Mouse (Mus musculus): ENCODE measurements around the gene Carmil2. TPM values are rescaled to one million over a fixed set of nuclear protein-coding genes. Genes with fewer than 3 reads are reported as not detected.

Gene Carmil2
- 30.2 and 108 TPM in 2 replicates for polyA plus RNA-seq (2012; ENCODE audit: low replicate concordance)

DNA sequence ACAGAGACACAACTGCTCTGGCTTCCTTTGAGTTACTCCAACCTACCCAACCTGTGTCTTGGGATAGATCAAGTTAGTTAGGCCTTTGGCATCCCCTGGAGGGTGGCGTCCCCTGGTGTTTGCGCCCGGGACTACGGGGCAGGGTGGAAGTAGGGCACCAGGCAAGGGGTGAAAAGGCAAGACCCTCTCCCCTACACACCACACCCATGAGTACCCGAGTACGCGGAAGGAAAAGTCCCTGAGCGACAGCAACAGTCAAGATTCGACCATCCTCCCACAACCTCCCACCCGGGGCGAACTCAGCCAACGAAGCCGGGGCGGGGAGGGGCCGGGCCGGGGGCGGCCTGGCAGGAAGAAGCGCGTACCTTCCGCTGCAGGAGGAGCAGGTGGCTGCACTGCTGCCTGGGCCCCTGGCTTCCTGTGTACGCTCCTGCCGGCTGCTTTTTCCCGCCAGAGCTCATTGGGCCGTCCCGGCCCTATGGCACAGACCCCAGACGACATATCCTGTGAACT, at the start of gene Carmil2:
TSS of gene Carmil2 (plus strand) at position 479 of the 513 bp plus-strand sequence.

DNA sequence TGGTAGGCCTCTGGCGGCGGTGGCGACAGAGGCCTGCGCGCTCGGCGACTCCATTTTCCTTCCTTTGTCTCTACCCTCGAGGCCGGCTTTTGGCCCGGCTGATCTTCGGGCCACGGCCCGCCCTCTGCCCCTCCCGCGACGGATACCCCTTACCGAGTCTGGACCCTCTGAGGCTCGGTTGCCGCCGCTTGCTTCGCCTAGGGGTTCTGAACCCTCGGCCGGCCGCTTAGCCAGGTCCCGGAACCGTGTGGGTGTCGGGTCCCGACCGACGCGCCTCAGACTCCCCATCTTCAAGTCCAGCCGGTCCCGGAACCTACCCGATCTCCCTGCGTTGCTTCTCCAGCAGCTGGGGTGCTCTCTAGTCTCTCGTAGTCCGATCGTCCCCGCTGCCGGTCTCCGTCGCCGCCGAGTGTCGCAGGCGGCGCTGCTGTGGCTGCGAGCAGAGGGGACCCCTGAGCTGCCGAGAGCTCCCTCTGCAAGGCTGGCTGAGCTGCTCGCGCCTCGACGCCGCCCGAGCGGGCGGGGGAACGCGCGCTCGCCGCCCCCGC, 49.0 kb upstream of the Carmil2 start, which contains the start of gene Agrp:
TSS of gene Agrp (minus strand) at position 431 of the 548 bp plus-strand sequence.

GRCm38 (mm10) chr8:105700966-105701824, 15.1 kb downstream of the Carmil2 start, which contains the start of the genes Acd and Pard6a:
TSS of gene Acd (minus strand) at chr8:105701102.
TSS of gene Pard6a (plus strand) at chr8:105701148.

GRCm38 (mm10) chr8:105707498-105708403, 21.7 kb downstream of the Carmil2 start, which contains the start of the genes 4933405L10Rik and Enkd1:
TSS of gene 4933405L10Rik (plus strand) at chr8:105707655.
TSS of gene Enkd1 (minus strand) at chr8:105708210.

Other genes with a start within 250 kb of the Carmil2 start
- gene Tppp3, start 214.7 kb upstream of the Carmil2 start, polyA plus RNA-seq (2012; ENCODE audit: low replicate concordance): 2.1 and 3.3 TPM in 2 replicates
- 5.9 and 9.0 TPM in 2 replicates for gene Zdhhc1, start 189.4 kb upstream of the Carmil2 start, polyA plus RNA-seq (2012; ENCODE audit: low replicate concordance)
- gene Hsd11b2, start 167.5 kb upstream of the Carmil2 start, polyA plus RNA-seq (2012; ENCODE audit: low replicate concordance): not detected in 2 replicates
- 11.0 and 23.8 TPM in 2 replicates for gene Atp6v0d1, start 120.2 kb upstream of the Carmil2 start, polyA plus RNA-seq (2012; ENCODE audit: low replicate concordance)
- 14.4 and 23.5 TPM in 2 replicates for gene Ripor1, start 81.0 kb upstream of the Carmil2 start, polyA plus RNA-seq (2012; ENCODE audit: low replicate concordance)
- 145 and 319 TPM in 2 replicates for gene Ctcf, start 49.7 kb upstream of the Carmil2 start, polyA plus RNA-seq (2012; ENCODE audit: low replicate concordance)
- not detected in 2 replicates for gene Agrp, start 48.9 kb upstream of the Carmil2 start, polyA plus RNA-seq (2012; ENCODE audit: low replicate concordance)
- 16.0 and 76.2 TPM in 2 replicates for gene Acd, start 14.8 kb downstream of the Carmil2 start, polyA plus RNA-seq (2012; ENCODE audit: low replicate concordance)
- 2.0 and 16.3 TPM in 2 replicates for gene Pard6a, start 14.9 kb downstream of the Carmil2 start, polyA plus RNA-seq (2012; ENCODE audit: low replicate concordance)
- gene 4933405L10Rik, start 21.4 kb downstream of the Carmil2 start, polyA plus RNA-seq (2012; ENCODE audit: low replicate concordance): not detected in 2 replicates
- gene Enkd1, start 21.9 kb downstream of the Carmil2 start, polyA plus RNA-seq (2012; ENCODE audit: low replicate concordance): 33.4 and 64.7 TPM in 2 replicates
- gene Gfod2, start 72.4 kb downstream of the Carmil2 start, polyA plus RNA-seq (2012; ENCODE audit: low replicate concordance): 4.4 and 7.9 TPM in 2 replicates
- 43.5 and 111 TPM in 2 replicates for gene Ranbp10, start 141.1 kb downstream of the Carmil2 start, polyA plus RNA-seq (2012; ENCODE audit: low replicate concordance)
- gene Tsnaxip1, start 141.5 kb downstream of the Carmil2 start, polyA plus RNA-seq (2012; ENCODE audit: low replicate concordance): not detected in 2 replicates
- gene Cenpt, start 167.0 kb downstream of the Carmil2 start, polyA plus RNA-seq (2012; ENCODE audit: low replicate concordance): 14.1 and 23.1 TPM in 2 replicates
- gene Thap11, start 168.9 kb downstream of the Carmil2 start, polyA plus RNA-seq (2012; ENCODE audit: low replicate concordance): 18.1 and 52.4 TPM in 2 replicates
- gene Nutf2, start 174.3 kb downstream of the Carmil2 start, polyA plus RNA-seq (2012; ENCODE audit: low replicate concordance): 81.1 and 133 TPM in 2 replicates
- 14.8 and 34.3 TPM in 2 replicates for gene Edc4, start 194.6 kb downstream of the Carmil2 start, polyA plus RNA-seq (2012; ENCODE audit: low replicate concordance)
- 3.1 and 7.0 TPM in 2 replicates for gene Nrn1l, start 207.3 kb downstream of the Carmil2 start, polyA plus RNA-seq (2012; ENCODE audit: low replicate concordance)
- 4.1 and 19.3 TPM in 2 replicates for gene Pskh1, start 214.2 kb downstream of the Carmil2 start, polyA plus RNA-seq (2012; ENCODE audit: low replicate concordance)
- gene Ctrl, start 247.6 kb downstream of the Carmil2 start, polyA plus RNA-seq (2012; ENCODE audit: low replicate concordance): 0.21 and 1.7 TPM in 2 replicates

All from leukemia stem cell, adult 10-12 weeks (primary cell).